Mouse (Mus musculus) cerebral cortex, adult 2 months (tissue): ENCODE measurements around the gene BC037034.

Experiments
- WGBS: fragments of 180-500 bp; shearing (Covaris S2); methylation state at CpG from one replicate; pipeline ENCODE4 v1.1.7; 2018; 5-methylcytosine and 5-hydroxymethylcytosine counted together

Gene BC037034

DNA sequence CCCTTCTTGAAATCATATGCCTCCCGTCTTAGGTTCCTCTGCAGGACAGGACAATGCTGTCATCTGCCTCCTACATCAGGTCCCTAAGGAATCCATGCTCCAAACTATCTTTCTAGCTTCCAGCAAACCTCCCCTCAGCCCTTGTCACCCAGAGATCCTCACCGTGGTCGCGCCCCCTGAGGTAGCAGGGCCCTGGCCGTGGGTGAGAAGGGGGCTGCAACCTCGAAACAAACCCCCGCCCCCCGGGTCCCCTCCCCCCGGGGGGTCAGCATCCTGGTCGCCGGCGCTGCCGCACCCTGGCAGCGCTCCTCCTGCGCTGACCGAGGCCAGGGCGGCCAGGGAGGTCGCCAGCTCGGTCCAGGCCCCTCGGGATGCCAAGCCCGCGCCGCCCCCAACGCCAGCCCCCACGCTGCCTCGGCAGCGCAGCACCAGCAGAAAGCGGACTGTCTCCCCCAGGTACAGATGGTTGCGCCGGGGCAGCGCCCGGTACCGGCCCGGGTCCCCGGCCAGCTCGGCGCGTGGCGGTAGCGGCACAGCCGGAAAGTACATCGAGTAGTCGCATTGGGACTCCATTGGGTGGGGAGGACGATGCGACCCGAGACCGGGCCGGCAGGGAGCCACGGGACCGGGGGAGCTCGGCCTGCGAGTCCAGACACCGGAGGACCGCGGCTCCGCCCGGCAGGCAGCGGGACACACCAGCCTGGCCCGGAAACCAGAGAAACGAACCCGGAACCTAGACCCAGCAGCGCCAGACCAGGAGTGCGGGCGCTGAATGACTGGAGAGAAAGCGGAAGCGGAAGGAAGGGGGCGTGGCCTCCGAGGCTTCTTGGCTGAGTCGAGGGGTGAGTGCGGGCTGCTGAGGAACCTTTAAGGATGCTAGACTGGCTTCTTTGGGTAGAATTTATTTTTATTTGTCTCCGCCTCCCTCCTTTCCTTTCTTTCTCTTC is at the start of gene BC037034:
Gene BC037034 (minus strand): TSS at position 774 of the 947 bp plus-strand sequence.
- under 1% methylated on average over 67 of the region's 71 CpGs for WGBS

DNA sequence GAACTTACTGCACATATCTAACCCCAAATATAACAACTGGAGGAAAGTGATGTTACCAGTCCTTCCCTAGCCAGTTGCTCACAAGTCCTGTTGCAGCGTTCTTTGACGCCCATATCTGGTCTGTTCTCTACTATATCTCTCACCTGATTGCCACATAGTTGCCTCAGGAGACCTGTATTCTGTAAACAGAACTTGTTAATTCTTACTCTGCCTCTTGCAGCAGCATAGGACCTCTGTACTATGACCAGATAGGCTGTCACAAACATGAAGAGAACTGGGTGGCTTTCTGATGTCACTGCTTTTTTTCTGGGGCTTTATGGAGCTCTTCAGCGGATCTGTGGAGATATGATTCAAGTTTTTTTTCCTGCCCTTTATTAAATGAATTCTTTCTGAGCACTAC is 49.0 kb upstream of the BC037034 start:
- WGBS: 92% methylated on average over 3 of the region's 3 CpGs

DNA sequence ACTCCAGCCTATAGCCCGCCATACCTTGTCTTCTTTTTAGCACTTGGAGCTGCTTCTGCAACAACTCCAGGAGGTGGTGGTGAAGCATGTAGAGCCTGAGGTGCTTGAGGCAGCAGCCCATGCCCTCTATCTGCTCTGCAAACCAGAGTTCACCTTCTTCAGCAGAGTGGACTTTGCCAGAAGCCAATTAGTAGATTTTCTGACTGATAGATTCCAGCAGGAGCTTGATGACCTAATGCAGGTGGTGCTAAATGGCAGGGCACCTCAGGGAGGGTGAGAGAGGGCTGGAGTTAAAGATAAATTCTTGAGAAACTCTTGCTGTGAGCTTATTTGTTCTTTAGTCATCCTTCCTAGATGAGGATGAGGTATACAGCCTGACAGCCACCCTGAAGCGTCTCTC is 35.8 kb upstream of the BC037034 start:
- 94% methylated on average over 2 of the region's 2 CpGs for WGBS

DNA sequence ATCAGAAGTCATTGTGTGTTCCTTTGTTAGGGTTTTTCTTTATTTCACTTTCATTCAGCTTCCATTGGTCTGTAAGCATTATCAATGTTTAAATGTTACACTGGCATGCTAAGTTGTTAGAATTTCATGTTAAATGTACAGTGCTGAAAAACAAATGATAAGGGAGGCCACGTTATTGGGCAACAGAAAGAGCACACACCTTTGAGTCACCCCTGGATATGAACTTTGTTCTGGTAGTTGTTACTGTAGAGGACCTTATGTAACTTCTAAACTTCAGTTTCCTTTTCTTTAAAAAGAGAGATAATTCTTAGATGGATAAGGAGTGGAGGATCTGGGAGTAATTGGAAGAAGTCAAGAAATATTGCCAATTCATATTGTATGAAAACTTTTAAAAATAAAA is 27.8 kb upstream of the BC037034 start:
- 84% methylated on average over 1 of the region's 1 CpGs for WGBS

DNA sequence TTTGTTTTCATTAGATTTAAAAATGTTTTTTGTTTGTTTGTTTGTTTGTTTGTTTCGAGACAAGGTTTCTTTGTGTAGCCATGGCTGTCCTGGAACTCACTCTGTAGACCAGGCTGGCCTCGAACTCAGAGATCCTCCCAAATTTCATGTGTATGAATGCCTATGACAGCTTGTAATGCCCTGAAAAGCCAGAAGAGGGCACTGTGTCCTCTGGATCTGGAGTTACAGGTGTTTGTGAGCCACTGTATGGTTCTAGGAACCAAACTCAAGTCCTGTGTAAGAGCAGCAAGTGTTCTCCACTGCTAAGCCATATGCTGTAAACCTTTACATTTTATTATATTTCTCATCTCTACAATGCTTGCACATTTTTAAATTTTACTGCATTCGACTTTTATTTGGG is 24.0 kb upstream of the BC037034 start:
- WGBS: 78% methylated on average over 3 of the region's 3 CpGs

DNA sequence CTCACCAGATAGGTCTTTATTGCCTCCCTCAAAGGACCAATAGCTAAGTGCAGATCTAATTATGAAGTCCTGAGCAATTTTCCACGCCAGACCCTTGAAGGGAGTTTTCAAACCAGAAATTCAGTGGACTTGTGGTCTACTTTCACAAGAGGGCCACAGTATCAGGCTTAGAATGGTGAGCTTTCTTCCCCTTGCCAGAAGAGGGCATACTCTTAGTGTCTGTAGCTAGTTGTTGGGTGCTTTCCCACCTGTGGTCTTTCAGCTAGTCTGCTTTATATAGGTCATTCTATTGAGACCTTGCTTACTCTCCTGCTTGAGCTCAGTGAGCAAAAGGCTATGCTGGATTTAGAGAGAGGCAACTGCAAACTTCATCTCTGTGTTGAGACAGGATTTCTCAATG is 19.7 kb upstream of the BC037034 start:
- 79% methylated on average over 1 of the region's 1 CpGs for WGBS

DNA sequence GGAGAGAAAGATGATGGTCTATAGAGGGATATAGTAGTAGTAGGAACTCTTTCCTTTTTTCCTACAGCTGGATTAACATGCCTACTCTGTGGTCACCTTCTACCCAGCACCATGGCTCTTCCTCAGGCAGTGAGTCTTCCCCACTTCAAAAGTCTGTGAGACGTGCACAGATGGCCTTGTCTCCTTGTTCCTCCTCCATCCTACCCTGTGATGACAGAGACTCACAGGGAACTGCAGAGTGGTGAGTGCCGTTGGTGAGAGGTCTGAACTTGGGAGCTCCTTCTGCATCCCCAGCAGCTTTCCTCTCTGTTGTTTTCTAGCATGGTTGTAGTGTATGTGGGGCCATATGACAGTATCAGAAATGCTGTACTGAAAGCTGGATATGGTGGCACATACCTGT is 18.0 kb upstream of the BC037034 start:
- WGBS: 77% methylated on average over 2 of the region's 2 CpGs

DNA sequence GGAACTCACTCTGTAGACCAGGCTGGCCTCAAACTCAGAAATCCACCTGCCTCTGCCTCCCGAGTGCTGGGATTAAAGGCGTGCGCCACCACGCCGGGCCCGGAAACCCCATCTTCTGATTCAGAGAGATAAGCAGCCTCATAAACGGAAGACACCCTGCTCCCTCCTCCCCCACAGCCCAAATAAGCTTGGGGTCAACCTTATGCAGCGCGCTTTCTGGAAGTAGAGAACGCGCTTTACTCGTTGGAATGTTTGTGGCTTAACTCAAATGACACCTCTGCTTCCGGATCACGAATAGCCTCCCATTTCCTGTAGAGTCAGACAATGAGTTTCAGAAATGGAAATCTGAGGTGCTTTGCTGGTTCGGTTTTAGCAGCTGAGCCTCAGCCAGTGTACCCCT is 17.0 kb upstream of the BC037034 start:
- 94% methylated on average over 15 of the region's 15 CpGs for WGBS

DNA sequence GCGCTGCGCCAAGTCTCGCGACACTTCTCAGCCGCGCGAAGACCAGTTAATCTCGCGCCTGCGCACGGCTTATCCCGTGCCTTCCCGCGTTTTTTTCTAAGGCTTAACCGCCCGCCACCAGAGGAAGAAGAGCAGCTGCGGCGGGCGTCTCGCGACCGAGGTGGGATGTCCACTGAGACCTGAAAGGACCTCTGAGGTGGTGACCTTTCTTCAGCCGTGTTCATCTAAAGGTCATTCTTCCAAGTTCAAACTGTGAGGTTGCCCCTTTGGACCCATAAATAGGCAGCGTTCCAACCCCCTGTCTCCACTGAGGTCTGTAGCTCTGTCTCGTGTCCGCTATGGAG is 16.6 kb upstream of the BC037034 start:
- 21% methylated on average over 26 of the region's 26 CpGs for WGBS

DNA sequence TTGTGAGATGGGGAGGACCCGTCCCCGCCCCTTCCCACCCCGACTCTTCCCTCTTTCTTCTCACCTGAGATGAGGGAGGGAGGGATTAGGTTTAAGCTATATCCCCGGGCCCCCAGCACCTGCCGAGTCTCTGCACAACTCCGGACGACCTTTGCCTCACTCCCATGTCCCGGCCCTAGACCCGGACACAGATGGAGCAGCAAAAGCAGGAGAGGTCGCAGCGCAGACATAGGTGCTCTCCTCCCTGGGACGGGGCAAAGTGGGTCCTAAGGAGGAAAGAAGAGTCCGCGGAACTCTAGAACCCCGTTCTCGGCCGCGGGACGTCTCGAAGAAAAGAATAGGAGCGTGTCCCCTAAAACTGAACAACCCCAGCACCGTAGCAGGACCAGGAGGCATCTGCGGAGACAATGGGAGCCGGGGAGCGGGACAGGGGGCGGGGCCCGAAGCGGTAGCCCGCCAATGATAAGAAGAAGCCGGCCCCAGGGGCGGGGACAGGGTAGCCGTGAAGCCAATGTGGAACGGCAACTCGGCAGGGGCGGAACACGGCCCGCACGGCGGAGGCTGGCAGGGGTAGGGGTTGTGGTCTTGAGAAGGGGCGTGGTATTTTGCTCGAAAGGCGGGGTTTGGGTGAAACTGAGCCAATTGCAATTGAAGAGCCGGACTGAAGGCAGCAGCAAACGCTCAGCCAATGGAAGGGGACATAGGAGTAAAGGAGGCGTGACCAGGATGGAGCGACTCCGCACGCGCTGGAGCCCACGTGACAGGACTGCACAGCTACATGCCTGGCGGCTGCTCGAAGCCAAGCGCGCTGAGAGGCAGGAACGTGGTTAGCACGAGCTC is 16.0 kb upstream of the BC037034 start, which contains the start of the genes Gm43720, Gpc2 and Stag3:
Gene Gm43720 (minus strand): TSS at position 374 of the 840 bp plus-strand sequence.
Gene Gpc2 (minus strand): TSS at position 421 of the 840 bp plus-strand sequence.
Gene Stag3 (plus strand): TSS at position 656 of the 840 bp plus-strand sequence.
- under 1% methylated on average over 56 of the region's 56 CpGs for WGBS

DNA sequence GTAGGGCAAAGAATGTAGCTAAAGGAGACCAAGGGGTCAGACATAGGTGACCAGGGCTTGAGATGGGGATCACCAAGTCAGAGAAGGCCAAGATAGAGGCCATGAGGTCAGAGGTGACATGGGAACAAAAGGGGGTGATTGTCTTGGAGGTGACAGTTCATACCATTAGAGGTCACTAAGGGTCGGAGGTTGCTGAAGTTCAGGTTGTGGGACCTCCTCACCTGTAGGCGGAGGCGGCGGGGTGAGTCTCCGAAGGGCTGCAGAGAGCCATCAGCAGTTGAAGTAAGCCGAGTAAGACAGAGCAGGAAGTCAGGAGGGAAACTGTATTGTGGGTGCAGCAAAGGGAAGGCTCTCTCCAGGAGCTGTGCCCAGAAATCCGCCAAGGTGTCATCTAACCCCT is 14.2 kb upstream of the BC037034 start:
- WGBS: 87% methylated on average over 7 of the region's 7 CpGs

DNA sequence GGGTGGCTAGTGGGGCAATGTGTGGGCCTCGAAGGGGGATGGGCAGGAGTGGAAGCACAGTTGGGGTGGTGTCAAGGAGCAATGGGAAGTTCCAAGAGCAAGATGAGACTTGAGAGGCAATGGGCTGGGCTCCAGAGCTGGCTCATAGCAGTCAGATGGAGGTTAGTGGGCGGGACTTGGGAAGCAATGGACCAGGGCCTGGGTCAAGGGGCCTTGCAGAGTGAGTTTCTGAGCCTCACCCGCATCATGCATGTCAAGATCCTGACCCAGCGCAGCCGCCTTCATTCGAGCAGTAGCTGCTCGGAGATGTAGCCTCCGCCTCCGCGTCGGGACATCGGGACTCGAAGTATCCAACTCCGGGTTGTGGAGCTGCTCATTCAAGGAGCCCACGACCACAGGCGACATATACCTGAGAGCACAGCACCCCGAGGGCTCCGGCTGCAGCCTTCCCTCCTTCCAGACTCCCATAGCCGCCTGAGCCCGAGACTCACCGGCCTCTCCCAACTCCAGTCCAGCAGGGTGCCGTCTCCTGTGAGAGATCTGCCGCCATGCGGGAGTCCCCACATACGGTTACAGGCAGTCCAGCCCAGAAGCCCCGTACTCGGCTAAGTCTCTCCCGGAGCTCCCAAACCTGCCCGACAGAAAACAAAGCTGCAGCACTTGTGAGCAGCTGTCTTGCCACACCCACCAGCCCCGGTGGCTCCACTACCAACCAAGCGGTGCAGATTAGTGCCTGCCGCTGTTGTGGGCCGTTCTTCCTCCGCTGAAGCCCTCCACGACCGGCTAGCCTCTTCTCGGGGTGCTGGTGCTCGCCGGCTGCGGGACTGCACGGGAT is 11.6 kb upstream of the BC037034 start:
- WGBS: 31% methylated on average over 41 of the region's 41 CpGs

DNA sequence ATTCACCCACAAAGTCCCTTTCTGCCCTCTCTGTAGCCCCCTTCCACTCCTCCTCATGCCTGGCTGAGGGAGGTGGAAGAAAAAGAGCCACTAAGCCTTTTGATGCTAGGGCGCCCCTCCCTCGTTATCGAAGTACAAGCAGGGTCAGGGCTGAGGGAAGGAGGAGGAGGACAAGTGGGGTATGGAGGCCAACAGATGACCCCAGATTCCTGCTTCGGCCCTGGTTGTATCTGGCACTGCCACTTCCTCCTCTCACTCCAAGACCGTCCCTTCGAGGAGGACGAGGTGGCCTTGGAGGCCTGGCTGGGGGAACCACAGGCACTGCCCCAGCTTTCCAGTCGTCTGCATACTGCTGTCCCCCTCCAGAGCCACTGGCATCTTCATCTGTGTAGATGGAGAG is 10.4 kb upstream of the BC037034 start:
- WGBS: 81% methylated on average over 8 of the region's 8 CpGs

DNA sequence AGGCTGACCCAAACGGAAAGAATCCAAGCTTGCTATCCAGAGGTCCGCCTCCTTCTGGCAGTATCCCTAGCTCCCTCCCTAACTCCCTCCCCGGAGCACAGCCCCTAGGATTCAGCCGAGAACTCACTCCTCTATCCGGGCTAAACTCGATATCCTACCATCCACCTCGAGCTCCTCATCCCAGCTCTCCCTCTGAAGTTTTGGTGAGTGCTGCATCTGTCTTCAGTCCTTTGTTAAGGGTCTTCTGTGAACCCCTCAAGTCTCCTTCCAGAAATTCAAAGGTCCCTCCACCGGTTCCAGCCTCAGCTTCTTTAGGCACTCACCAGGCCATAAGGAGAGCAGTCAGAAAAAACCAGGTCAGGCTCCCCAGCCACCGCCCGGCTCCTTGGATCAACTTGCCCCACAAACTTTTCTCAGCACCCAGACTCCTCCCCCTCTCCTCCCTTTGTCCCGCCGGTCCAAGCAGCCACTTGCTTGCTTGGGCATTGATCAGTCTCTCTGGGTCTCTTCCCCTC is 8.6 kb upstream of the BC037034 start, which contains the start of gene Gal3st4:
Gene Gal3st4 (minus strand): TSS at position 432 of the 515 bp plus-strand sequence.
- 18% methylated on average over 12 of the region's 12 CpGs for WGBS

DNA sequence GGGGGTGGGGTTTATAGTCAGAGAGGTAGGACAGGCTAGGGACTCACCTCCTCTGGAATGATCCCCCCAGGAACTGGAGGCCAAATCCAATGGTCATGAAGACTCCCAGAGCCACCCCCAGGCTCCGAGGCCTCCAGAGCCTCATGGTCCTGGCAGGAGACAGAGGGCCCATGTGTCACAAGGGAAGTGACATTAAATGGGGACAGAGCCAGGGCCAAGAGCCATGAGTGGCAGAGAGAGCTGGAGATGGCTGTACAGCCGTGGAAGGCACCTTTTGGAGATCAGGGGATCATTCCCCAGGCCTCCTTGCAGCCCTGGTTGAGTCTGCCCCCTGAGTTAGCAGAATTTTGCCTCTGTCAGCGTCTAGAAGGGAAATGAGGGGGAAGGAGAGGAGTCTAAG is 7.4 kb upstream of the BC037034 start:
- 38% methylated on average over 3 of the region's 3 CpGs for WGBS

DNA sequence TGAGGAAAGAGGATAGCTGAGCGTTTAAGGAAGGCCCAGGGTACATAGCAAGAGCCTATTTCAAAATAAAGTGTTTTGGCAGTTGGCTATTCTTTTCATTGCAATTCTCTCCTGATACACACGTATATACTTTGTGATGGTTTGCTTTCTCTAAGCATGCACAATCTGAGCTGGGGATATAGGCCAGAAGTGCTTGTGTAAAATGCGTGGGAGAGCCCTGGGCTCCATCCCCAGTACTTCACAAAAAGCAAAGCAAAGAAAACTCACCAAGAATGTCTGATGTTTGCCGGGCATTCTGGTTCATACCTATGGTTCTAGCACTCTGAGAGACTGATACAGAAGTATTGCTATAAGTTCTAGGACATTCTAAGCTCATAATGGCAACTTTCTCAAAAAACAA is 5.1 kb upstream of the BC037034 start:
- 53% methylated on average over 4 of the region's 4 CpGs for WGBS

DNA sequence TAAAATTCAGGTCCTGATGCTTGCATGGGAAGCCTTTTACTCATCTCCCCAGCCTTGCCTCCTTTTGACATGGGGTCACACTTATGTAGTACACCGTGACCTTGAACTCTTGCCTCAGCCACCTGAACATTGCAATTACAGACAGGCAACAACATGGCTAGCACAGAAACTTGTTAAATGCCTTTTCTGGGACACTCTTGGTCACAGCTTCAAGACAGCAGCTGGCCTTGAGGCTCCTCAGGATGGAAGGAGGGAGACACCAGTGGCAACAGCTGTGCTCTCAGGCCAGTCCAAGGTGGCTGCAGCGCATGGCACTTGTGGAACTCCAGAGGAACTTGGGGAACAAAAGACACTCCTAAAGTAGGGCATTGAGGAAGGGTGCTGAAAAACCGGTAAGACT is 3.3 kb upstream of the BC037034 start:
- 98% methylated on average over 3 of the region's 3 CpGs for WGBS

DNA sequence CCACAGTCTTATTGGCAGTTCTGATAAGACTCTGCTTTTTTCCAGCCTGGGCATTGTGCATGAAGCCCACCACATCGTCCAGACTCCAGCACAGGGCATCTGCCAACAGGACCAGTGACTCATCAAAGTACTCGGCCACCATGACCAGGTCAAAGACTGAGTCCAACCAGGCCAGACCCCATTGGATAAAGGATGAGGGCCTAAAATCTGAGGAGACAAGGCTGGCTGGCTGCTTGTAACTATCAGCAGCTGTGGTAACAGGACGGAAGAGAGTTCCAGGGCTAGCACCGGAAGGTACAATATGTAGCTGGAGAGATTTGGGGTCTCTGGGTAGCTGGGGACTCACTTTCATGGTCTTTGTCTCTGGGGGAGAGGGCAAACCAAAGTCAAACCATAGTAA is 1.9 kb upstream of the BC037034 start:
- WGBS: 95% methylated on average over 4 of the region's 4 CpGs

DNA sequence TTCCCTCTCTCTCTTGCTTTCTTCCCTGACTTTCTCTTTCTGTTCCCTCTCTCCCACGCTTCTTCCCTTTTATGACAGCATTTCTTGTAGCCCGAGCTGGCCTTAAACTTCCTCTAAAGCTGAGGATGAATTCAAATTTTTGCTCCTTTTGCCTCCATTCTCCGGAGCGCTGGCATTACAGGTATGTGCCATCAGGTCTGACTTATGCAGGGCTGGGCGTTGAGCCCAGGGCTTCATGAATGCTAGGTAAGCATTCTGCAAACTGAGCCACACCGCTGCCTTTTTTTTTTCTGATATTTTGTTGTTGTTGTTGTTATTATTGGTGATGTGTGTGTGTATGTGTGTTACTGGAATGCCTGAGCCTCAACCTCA is 360 bp upstream of the BC037034 start:
- 7% methylated on average over 6 of the region's 6 CpGs for WGBS

DNA sequence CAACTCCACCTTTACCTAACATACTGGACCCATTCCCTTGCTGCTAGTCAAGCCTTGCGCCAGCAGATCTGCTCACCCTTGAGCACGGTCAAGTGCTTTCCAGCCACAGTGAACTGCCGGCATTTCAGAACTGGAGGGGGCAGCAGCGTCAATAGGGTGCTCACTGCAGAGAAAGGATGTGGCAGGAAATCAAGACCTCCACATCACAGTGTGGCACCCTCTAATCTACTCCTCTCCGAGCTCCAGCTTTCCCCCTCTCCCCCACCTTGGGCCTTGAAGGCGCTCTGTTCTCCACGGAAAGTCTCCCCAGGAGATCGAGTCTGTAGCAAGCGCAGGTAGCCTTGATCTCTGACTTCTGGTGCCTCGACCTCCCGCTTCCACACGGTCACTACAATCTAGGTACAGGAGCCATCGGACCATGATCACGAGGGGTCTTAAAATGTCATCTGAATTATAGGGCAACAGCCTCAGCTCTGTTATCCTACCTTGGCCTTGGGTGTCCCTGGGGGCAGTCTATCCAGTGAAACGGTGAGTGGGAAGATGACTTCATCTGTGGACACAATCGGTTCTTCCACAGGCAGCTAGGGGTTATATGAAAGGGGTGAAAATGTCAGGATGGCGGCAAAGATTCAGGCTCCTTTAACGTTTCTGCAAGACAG is 1.1 kb downstream of the BC037034 start:
- WGBS: 54% methylated on average over 18 of the region's 18 CpGs

DNA sequence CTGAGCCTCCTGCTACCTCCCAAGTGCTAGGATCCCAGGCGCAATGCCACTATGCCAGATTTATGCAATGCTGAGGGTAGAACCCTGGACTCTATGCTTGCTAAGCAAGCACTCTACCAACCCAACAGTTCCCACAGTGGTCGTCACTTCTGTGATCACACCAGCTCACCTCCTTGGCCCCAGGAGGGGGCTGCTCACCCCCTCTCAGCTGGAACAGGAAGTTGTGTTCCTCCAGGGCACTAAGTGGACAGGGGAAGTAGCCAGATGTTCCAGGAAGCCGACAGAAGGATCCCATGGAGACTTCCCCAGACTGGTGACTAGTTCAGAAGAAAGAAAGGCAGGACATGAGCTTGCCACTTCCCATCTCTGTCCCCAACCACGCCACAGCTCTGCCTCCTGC is 1.8 kb downstream of the BC037034 start:
- 68% methylated on average over 4 of the region's 4 CpGs for WGBS
